Mouse (Mus musculus): ENCODE measurements around the gene March1.

March1 gene

GRCm38 (mm10) chr8:66519149-66519548, 901.4 kb downstream of the March1 start:
- DNase-seq (ENCODE audit: low read depth, low spot score): no peak

GRCm38 (mm10) chr8:66520576-66520975, 902.9 kb downstream of the March1 start:
- DNase-seq (ENCODE audit: low read depth, low spot score): no peak
